Mouse (Mus musculus) hindbrain, embryonic 14.5 days (tissue): ENCODE results near the gene Large2. TPM values are rescaled to one million over a fixed set of nuclear protein-coding genes. Genes with fewer than 3 reads are reported as not detected.
A peak's percentile ranks its signal among the peaks of the same experiment; 100 is the strongest.

Source experiments
- ATAC-seq: fragments of 200-750 bp; cut with Nextera tagmentation; 2 replicates; pipeline ENCODE4 v1.8.0; 2017; ENCODE audit warnings: moderate number of reproducible peaks, mild to moderate bottlenecking, moderate TSS enrichment, moderate library complexity; ENCODE audit not compliant: low FRiP score
- DNase-seq: peaks from one replicate; pipeline ENCODE4 v3.0.0-alpha.2; 2015; ENCODE audit warnings: low spot score
- H3K27ac ChIP-seq: fragments of 300-500 bp; sonication (generic); 2 replicates; pipeline ENCODE4 v1.5.1; 2014; ENCODE audit warnings: mild to moderate bottlenecking, moderate library complexity
- H3K27me3 ChIP-seq: fragments of 300-500 bp; sonication (generic); 2 replicates; pipeline ENCODE4 v1.6.1; 2014; ENCODE audit warnings: mild to moderate bottlenecking, low read length, mixed read lengths; ENCODE audit not compliant: control insufficient read depth, insufficient read depth
- H3K36me3 ChIP-seq: fragments of 300-500 bp; sonication (generic); replicated peaks from 2 replicates; pipeline ENCODE4 v1.6.1; 2014; ENCODE audit not compliant: control insufficient read depth, insufficient read depth
- H3K4me1 ChIP-seq: fragments of 300-500 bp; sonication (generic); replicated peaks from 2 replicates; pipeline ENCODE4 v1.6.1; 2014; ENCODE audit warnings: antibody characterized with exemption, low read length, mixed read lengths; ENCODE audit not compliant: control insufficient read depth, insufficient read depth
- H3K4me2 ChIP-seq: fragments of 300-500 bp; sonication (generic); replicated peaks from 2 replicates; pipeline ENCODE4 v1.6.1; 2014; ENCODE audit warnings: mild to moderate bottlenecking, moderate library complexity
- H3K4me3 ChIP-seq: fragments of 300-500 bp; sonication (generic); replicated peaks from 2 replicates; pipeline ENCODE4 v1.5.1; 2014; ENCODE audit warnings: mild to moderate bottlenecking, low read length
- H3K9ac ChIP-seq: fragments of 300-500 bp; sonication (generic); 2 replicates; pipeline ENCODE4 v1.6.1; 2014
- H3K9me3 ChIP-seq: fragments of 300-500 bp; sonication (generic); 2 replicates; pipeline ENCODE4 v1.6.1; 2016; ENCODE audit warnings: low read length; ENCODE audit not compliant: control insufficient read depth
- WGBS: fragments of 180-500 bp; shearing (Covaris S2); extraction: QIAGEN DNeasy Blood & Tissue Kit; methylation state at CpG from one replicate; pipeline ENCODE4 v1.1.7; 2014; 5-methylcytosine and 5-hydroxymethylcytosine counted together
- polyA plus RNA-seq: library from polyadenylated mRNA; unstranded; fragments of >200 nt; fragmentation: Nextera tagmentation; extraction: Ambion mirVana; gene quantifications from 2 replicates; pipeline ENCODE4 v1.2.1, GENCODE M21; 2014

Large2 gene
- polyA plus RNA-seq: 2.0 and 2.4 TPM in 2 replicates

DNA sequence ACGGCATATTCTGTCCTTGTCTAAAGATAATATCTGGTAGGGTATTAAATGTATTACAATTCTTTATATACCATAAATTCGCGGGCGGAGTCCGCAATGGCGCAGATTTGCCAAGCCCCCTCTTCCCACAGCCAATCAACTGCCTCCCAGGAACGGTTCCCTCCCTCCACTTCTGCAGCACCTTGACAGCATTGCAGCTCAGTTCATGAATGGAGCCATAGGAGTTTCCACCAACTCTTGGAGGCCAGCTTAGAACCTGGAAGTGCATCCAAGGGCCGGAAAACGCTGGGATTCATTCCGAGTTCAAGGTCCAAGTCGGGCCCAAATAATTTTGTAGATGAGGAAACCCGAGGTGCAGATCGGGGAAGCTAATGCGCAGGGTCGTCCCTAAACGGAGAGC, at the start of gene Large2, which contains the start of gene Pex16:
Gene Large2 (minus strand): TSS at position 356 of the 400 bp plus-strand sequence.
Gene Pex16 (plus strand): TSS at position 163 of the 400 bp plus-strand sequence.
- ATAC-seq: no peak
- peaks cover 44% of the 10 kb centered on the region for H3K4me1 ChIP-seq
- 3% methylated on average over 16 of the region's 16 CpGs for WGBS
- peak; percentile 55 for DNase-seq
- peaks cover 20% of the 10 kb centered on the region for H3K27me3 ChIP-seq
- H3K36me3 ChIP-seq: peaks cover 19% of the 10 kb centered on the region
- peak within 1 kb of the TSS; percentile 63 for H3K27ac ChIP-seq
- no peaks in the 10 kb centered on the region for H3K9me3 ChIP-seq
- peak within 1 kb of the TSS; percentile 73 for H3K4me2 ChIP-seq
- peak within 1 kb of the TSS; percentile 90 for H3K9ac ChIP-seq
- peak within 1 kb of the TSS; percentile 75 for H3K4me3 ChIP-seq

DNA sequence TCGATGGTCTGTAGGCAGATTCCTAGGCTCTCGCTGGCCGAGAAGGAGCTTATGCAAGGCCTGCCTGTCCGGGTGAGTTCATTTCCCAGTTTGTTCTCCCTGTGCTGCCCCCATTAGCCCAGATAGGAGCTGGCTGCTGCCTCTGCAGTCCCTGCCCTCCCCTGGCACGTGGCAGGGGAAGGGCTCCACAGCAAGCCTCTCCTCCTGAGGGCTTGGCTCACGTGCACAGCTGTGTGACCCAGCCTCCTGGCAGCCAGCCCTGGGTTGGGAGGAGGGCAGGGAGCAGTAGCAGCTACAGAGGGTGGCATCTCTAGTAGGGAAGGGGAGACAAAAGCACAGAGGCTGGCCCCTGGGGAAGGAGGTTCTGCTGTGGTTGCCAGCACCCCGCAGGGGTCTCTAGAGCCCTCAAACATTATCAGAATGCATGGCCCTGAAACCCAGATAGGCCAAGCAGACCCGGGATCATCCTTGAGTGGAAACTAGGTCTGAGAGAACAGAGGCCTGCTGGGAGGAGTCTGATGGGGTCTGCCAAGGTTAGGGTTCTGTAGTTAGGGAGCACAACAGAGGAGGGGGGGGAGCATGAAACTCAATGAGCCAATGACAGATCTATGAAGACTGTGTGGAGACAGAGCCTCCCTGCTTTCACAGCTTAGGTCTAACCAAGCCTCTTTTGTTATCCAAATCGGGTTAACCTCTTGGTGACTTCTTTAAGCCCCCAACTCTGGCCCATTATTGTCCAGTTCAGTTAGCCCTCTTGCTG, 49.2 kb upstream of the Large2 start:
- peaks cover 60% of the 10 kb centered on the region for H3K36me3 ChIP-seq

DNA sequence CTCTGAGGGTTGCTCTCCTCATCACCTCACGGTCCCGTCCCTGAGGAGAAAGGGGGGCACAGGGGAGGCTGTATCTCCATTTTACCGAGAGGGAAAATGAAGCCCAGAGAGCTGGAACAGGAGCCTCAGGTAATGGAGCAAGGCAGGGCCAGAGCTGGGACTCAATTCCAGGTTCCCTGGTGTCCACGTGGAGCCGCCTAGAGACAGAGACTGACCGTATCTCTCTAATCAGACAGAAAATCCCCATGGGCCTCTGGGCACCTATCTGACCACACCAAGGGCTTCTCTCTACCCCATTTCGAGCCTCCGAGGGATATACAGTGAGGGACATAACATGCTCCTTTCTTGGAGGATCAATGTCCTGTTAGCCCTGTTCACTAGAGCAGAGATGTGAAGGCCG, 48.5 kb upstream of the Large2 start:
- no peak for DNase-seq
- Histone ChIP-seq H3K4me1 (peaks cover 32% of the 10 kb centered on the region), H3K9ac (no peak overlapping the region), H3K36me3 (peaks cover 68% of the 10 kb centered on the region), H3K9me3 (no peaks in the 10 kb centered on the region), H3K4me3 (no peak overlapping the region), H3K27me3 (no peaks in the 10 kb centered on the region), H3K4me2 (no peak overlapping the region), H3K27ac (peak overlapping the region; percentile 82; the same call in 1 of the 2 replicates)
- 93% methylated on average over 9 of the region's 9 CpGs for WGBS
- no peak for ATAC-seq

More for the DNA sequence above, 49.2 kb upstream of the Large2 start:
- WGBS: 58% methylated on average over 9 of the region's 9 CpGs
- Histone ChIP-seq H3K4me1 (peaks cover 33% of the 10 kb centered on the region), H3K27ac (peak overlapping the region; percentile 82), H3K4me3 (no peak overlapping the region), H3K27me3 (no peaks in the 10 kb centered on the region), H3K4me2 (no peak overlapping the region), H3K9ac (no peak overlapping the region), H3K9me3 (no peaks in the 10 kb centered on the region)
- ATAC-seq (peak; percentile 32; the same call in 1 of the 2 replicates), DNase-seq (peak; percentile 48)

DNA sequence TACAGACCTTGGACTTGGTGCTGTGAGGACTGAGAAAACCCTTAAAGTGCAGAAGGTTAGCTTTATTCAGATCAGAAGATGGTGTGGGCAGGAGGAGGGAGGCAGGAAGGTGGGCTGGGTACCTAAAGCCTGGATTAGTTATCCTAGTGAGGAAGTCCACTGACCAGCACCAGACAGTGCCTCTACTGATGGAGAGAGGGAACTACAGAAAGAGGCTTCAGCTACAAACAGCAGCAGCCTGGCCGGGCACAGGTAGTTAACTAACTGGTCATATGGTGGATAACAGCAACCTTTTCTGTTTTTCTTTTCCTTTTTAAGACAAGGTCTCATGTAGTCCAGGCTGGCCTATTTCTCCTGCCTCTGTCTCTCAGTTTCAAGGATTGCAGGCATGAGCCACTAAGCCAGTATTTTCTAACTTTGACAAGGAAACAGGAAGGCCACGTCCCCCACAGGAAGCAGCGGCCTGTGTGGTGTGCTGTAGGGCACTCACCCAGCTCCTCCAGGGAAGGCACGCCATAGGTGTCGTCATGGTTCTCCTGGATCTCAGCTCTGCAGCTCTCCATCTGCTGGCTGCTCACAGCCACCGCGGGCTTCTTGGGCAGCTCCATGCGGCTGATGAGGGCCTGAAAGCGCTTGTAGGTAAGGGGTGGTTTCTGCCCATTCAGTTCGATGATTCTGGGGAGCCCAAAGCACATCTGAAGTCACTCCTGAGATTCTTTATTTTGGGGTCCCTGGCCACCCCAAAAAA, 47.9 kb upstream of the Large2 start:
- no peak for ATAC-seq
- no peak overlapping the region for H3K4me3 ChIP-seq
- peaks cover 73% of the 10 kb centered on the region for H3K36me3 ChIP-seq
- 79% methylated on average over 10 of the region's 10 CpGs for WGBS
- peaks cover 26% of the 10 kb centered on the region for H3K4me1 ChIP-seq
- DNase-seq: no peak
- no peak overlapping the region for H3K9ac ChIP-seq
- no peaks in the 10 kb centered on the region for H3K9me3 ChIP-seq
- H3K27ac ChIP-seq: no peak overlapping the region
- no peaks in the 10 kb centered on the region for H3K27me3 ChIP-seq
- H3K4me2 ChIP-seq: no peak overlapping the region

DNA sequence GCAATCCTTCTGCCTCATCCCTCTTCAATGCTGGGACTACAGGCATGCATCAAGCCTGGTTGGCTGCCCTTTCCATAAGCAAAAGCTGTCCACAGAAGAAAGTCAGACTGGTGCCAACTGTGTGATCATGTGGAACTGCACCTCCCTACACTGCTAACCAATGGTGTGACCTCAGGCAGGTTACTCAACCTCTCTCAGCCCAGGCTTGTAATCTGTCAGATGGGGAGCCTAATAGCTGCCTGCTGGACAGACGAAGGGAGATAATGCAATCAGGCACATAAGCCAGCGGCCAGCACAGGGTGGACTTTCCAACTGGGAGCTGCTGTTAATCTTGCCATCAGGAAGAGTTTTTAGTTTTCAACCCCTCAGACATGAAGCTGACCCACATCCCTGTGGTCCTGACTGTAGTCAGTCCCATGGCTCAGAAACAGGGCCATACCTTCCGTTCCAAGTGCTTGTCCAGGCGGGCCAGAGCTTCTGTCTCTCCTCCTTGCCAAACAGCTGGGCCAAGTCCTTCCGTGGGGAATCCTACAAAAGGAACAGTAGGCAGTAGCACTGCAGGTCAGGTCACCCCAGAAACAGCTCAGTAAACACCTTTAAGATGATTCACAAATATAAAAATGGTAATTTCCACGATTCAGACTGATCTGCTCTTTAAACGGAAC, 47.2 kb upstream of the Large2 start:
- H3K36me3 ChIP-seq: peaks cover 81% of the 10 kb centered on the region
- H3K9me3 ChIP-seq: no peaks in the 10 kb centered on the region
- no peak overlapping the region for H3K4me2 ChIP-seq
- H3K9ac ChIP-seq: no peak overlapping the region
- WGBS: 94% methylated on average over 7 of the region's 7 CpGs
- no peaks in the 10 kb centered on the region for H3K27me3 ChIP-seq
- ATAC-seq (no peak), DNase-seq (no peak)
- peaks cover 22% of the 10 kb centered on the region for H3K4me1 ChIP-seq
- no peak overlapping the region for H3K27ac ChIP-seq
- H3K4me3 ChIP-seq: no peak overlapping the region

DNA sequence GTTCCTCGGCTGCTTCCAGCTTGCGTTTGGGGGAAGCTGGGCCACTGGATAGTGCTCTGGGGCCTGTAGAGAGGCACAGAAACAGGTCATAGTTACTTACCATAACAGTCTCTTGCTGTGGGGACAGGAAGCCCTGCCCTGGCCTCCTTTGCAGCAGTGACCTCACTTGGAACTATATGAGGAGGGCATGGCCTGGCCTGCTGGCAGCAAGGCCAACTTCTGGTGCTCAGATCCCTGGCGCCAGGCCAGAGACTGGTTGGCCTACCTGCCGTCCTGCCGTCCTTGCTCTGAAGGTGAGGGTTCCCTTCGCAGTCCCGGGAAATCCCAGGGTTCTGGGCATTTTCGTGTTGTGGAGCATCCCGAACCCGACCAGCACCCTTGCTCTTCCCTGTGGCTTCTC, 37.0 kb upstream of the Large2 start:
- ATAC-seq: no peak

DNA sequence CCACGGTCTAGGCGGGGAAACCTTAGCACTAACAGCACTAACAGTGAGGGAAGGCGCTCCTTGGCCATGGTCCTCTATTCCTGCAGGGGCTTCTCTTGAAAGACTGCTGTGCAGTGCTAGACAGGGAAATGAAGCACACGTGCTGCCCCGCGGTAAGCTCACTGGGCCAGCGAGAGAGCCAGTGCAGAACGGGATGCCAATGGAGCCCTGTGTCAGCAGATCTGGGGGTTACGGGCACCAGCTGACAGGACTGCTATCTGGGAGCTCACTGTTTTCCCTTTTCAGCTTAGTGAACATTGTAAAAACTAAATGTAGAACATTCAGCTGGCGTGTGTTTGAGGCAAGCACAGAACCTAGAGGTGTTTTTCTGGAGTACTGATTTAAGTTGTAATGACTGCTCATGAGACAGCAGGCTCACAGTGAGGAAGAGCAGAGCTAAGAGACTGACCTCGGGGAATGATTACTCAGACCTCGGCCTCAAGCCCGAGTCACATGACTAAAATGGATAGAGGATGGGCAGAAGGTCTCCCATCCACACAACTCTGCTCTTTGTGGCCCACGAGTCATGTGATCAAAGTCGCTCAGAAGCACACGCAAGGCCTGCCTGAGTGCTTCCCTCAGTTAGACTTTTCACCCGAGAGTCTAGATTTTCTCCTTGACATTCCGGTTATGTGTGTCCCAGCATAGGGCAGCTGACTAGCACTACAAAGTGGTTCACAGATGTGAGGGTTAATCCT, 33.8 kb upstream of the Large2 start:
- Histone ChIP-seq H3K4me1 (no peaks in the 10 kb centered on the region), H3K27me3 (no peaks in the 10 kb centered on the region), H3K27ac (no peak overlapping the region), H3K9me3 (no peaks in the 10 kb centered on the region), H3K4me3 (no peak overlapping the region), H3K4me2 (no peak overlapping the region), H3K9ac (no peak overlapping the region), H3K36me3 (peaks cover 94% of the 10 kb centered on the region)
- ATAC-seq (no peak), DNase-seq (no peak)
- 91% methylated on average over 18 of the region's 18 CpGs for WGBS

More for the DNA sequence above, 37.0 kb upstream of the Large2 start:
- peaks cover 100% of the 10 kb centered on the region for H3K36me3 ChIP-seq
- H3K4me2 ChIP-seq: no peak overlapping the region
- H3K9ac ChIP-seq: no peak overlapping the region
- no peaks in the 10 kb centered on the region for H3K27me3 ChIP-seq
- WGBS: 95% methylated on average over 10 of the region's 10 CpGs
- DNase-seq: no peak
- no peak overlapping the region for H3K4me3 ChIP-seq
- H3K4me1 ChIP-seq: no peaks in the 10 kb centered on the region
- no peak overlapping the region for H3K27ac ChIP-seq
- no peaks in the 10 kb centered on the region for H3K9me3 ChIP-seq

DNA sequence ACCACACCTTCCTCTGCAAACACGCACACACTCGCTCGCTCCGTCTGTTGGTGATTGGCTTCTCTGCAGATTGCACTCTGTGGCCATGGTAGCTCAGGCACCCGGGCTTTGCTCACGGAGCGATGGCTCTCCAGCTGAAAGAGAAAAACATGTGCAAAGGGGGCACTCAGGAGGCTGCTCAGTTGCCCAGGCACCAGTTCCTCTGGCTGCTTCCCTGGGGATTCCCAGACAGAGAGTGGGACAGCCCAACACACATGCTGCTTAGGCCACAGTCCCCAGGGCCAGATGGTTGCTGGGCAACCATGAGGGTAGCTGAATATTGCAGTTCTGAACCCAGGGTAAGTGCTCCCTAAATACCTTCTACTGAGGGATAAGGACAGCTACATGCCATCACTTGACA, 31.0 kb upstream of the Large2 start:
- 56% methylated on average over 7 of the region's 7 CpGs for WGBS
- Histone ChIP-seq H3K4me1 (0 out of 2 replicates have a peak, but pooled peaks cover 9% of the 10 kb centered on the region), H3K27me3 (no peaks in the 10 kb centered on the region), H3K4me3 (no peak overlapping the region), H3K27ac (no peak overlapping the region), H3K9me3 (no peaks in the 10 kb centered on the region), H3K4me2 (no peak overlapping the region), H3K36me3 (peaks cover 71% of the 10 kb centered on the region), H3K9ac (no peak overlapping the region)
- ATAC-seq (no peak), DNase-seq (no peak)
